Mouse (Mus musculus) ES-E14 (cell line): ENCODE measurements around the gene Rbp3. TPM values are rescaled to one million over a fixed set of nuclear protein-coding genes. Genes with fewer than 3 reads are reported as not detected.
A peak's percentile ranks its signal among the peaks of the same experiment; 100 is the strongest.

ENCODE experiments used
- DNase-seq: peaks from one replicate; pipeline ENCODE4 v3.0.0-alpha.2; 2013; ENCODE audit warnings: low read depth, low spot score
- H3K27ac ChIP-seq: 2 replicates; pipeline ENCODE4 v1.5.1; 2012; ENCODE audit warnings: low read depth, mild to moderate bottlenecking, low read length, moderate library complexity, mixed read lengths; ENCODE audit not compliant: poor library complexity, insufficient read depth, severe bottlenecking
- H3K36me3 ChIP-seq: 2 replicates; pipeline ENCODE4 v1.6.1; 2012; ENCODE audit warnings: mild to moderate bottlenecking, low read length, moderate library complexity, mixed read lengths; ENCODE audit not compliant: control insufficient read depth, poor library complexity, insufficient read depth, severe bottlenecking
- H3K4me1 ChIP-seq, 2 experiments: fragments of 150-350 bp in 1 of 2; sonication (generic) in 1 of 2; 2 replicates each; pipeline ENCODE4 v1.6.1; 2012; ENCODE audit warnings: low read length in 2 of 2, mild to moderate bottlenecking in 1 of 2, mixed read lengths in 1 of 2; ENCODE audit not compliant: control insufficient read depth in 2 of 2, insufficient read depth in 2 of 2, poor library complexity in 1 of 2
- H3K4me3 ChIP-seq, 2 experiments: fragments of 150-350 bp in 1 of 2; sonication (generic) in 1 of 2; 2 replicates each; pipeline ENCODE4 v1.5.1; 2012; ENCODE audit warnings: low read length in 2 of 2, low read depth in 1 of 2, mild to moderate bottlenecking in 1 of 2, mixed read lengths in 1 of 2; ENCODE audit not compliant: insufficient read depth in 1 of 2, poor library complexity in 1 of 2, severe bottlenecking in 1 of 2
- H3K9ac ChIP-seq: 2 replicates; pipeline ENCODE4 v1.6.1; 2012; ENCODE audit warnings: low read depth, mild to moderate bottlenecking, low read length, mixed read lengths; ENCODE audit not compliant: poor library complexity, insufficient read depth, severe bottlenecking
- H3K9me3 ChIP-seq: fragments of 150-350 bp; sonication (generic); 2 replicates; pipeline ENCODE4 v1.6.1; 2012; ENCODE audit warnings: low read depth, mild to moderate bottlenecking, low read length; ENCODE audit not compliant: control insufficient read depth, insufficient read depth
- CHD2 ChIP-seq: IDR thresholded peaks from 2 replicates; pipeline ENCODE4 v1.6.1; 2014; ENCODE audit warnings: mild to moderate bottlenecking, low read depth, low read length, inconsistent platforms
- HCFC1 ChIP-seq: IDR thresholded peaks from 2 replicates; pipeline ENCODE4 v1.6.1; 2012; ENCODE audit warnings: low read length, inconsistent platforms, borderline replicate concordance; ENCODE audit not compliant: insufficient read depth
- MAFK ChIP-seq: IDR thresholded peaks from 2 replicates; pipeline ENCODE4 v1.6.1; 2014; ENCODE audit warnings: mild to moderate bottlenecking, low read depth, low read length, inconsistent platforms; ENCODE audit not compliant: insufficient read depth
- ZC3H11A ChIP-seq: IDR thresholded peaks from 2 replicates; pipeline ENCODE4 v1.6.1; 2012; ENCODE audit warnings: low read depth, mild to moderate bottlenecking, inconsistent platforms, low read length, borderline replicate concordance
- ZNF384 ChIP-seq: IDR thresholded peaks from 2 replicates; pipeline ENCODE4 v1.6.1; 2012; ENCODE audit warnings: low read depth, low read length, inconsistent platforms
- in situ Hi-C, 2 experiments: fragments of 600-800 bp; cut with MboI; formaldehyde crosslinking; loops; one replicate each; pipeline ENCODE4 v1.15.1; 2025; ENCODE audit warnings: low sequenced_read_pairs in 2 of 2, inconsistent platforms in 1 of 2; ENCODE audit not compliant: unreplicated experiment in 2 of 2
- total RNA-seq: library from RNA; depleted of rRNA; stranded (reverse); fragments of 300-350 nt; gene quantifications from 2 replicates; pipeline ENCODE4 v1.2.3, GENCODE M21; 2012

Rbp3 gene
- total RNA-seq, 1 experiment: not detected

- no peak overlapping the region for H3K9ac ChIP-seq
- no peaks in the 10 kb centered on the region for H3K9me3 ChIP-seq
- no peak overlapping the region for H3K4me3 ChIP-seq
- in situ Hi-C loops: no loop called here
- peak; percentile 47 for DNase-seq
- TF ChIP-seq MAFK (no peak), ZC3H11A (no peak), CHD2 (no peak), ZNF384 (no peak), HCFC1 (no peak)
- H3K27ac ChIP-seq: no peak overlapping the region
- H3K36me3 ChIP-seq: no peaks in the 10 kb centered on the region
- no peaks in the 10 kb centered on the region for H3K4me1 ChIP-seq
Observed at GRCm38 (mm10) chr14:33959341-33959740, 5.5 kb downstream of the Rbp3 start.

DNA sequence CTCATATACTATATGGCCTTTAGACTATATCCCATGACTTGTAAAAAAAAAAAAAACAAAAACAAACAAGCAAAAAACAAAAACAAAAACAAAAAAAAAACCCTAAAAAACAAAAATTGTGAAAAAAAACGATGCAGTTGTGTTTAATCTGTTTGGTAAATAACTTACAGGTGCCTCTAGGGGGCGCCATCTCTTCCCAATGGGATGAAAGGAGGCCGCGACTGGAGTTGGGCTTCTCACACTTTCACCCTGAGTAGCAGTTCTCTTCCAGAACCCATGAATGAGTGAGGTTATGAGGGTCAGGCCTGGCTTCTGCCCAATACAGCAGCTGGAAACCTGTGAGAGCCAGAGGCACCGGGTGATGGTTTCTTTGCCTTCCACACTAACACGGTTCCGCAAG, 11.9 kb downstream of the Rbp3 start:
- Histone ChIP-seq H3K4me3 (0 out of 4 replicates have a peak overlapping the region, but pooled peaks of 1 of the 2 experiments have one; percentile 36), H3K27ac (no peak overlapping the region), H3K9ac (no peak overlapping the region), H3K9me3 (no peaks in the 10 kb centered on the region), H3K36me3 (no peaks in the 10 kb centered on the region), H3K4me1 (peaks cover 0 to 2% of the 10 kb centered on the region in 2 experiments; a peak in 1 of 4 replicates)
- in situ Hi-C loops: no loop called here
- TF ChIP-seq ZC3H11A (no peak), ZNF384 (no peak), MAFK (no peak), HCFC1 (no peak), CHD2 (no peak)
- DNase-seq: peak; percentile 58

GRCm38 (mm10) chr14:33972679-33973078, 18.9 kb downstream of the Rbp3 start:
- DNase-seq: no peak
- H3K4me1 ChIP-seq: no peaks in the 10 kb centered on the region

GRCm38 (mm10) chr14:33974752-33975151, 20.9 kb downstream of the Rbp3 start:
- Histone ChIP-seq H3K9ac (no peak overlapping the region), H3K9me3 (no peaks in the 10 kb centered on the region), H3K4me1 (no peaks in the 10 kb centered on the region), H3K36me3 (no peaks in the 10 kb centered on the region), H3K4me3 (no peak overlapping the region), H3K27ac (no peak overlapping the region)
- DNase-seq: no peak
- in situ Hi-C loops: no loop called here
- TF ChIP-seq ZC3H11A: no peak
- TF ChIP-seq HCFC1: no peak
- no peak for TF ChIP-seq ZNF384
- no peak for TF ChIP-seq CHD2
- TF ChIP-seq MAFK: no peak

More at GRCm38 (mm10) chr14:33972679-33973078, 18.9 kb downstream of the Rbp3 start:
- Histone ChIP-seq H3K9me3 (no peaks in the 10 kb centered on the region), H3K36me3 (no peaks in the 10 kb centered on the region), H3K27ac (no peak overlapping the region), H3K9ac (no peak overlapping the region), H3K4me3 (no peak overlapping the region)
- in situ Hi-C loops: no loop called here
- no peak for TF ChIP-seq ZNF384
- no peak for TF ChIP-seq CHD2
- TF ChIP-seq ZC3H11A: no peak
- TF ChIP-seq HCFC1: no peak
- TF ChIP-seq MAFK: no peak

GRCm38 (mm10) chr14:33977748-33978147, 23.9 kb downstream of the Rbp3 start:
- no peak overlapping the region for H3K4me3 ChIP-seq
- no peaks in the 10 kb centered on the region for H3K9me3 ChIP-seq
- no peaks in the 10 kb centered on the region for H3K36me3 ChIP-seq
- no peak for DNase-seq
- in situ Hi-C loops: no loop called here
- no peak for TF ChIP-seq CHD2
- TF ChIP-seq ZNF384: no peak
- TF ChIP-seq MAFK: no peak
- no peaks in the 10 kb centered on the region for H3K4me1 ChIP-seq
- no peak overlapping the region for H3K27ac ChIP-seq
- no peak overlapping the region for H3K9ac ChIP-seq
